Mouse (Mus musculus): ENCODE results near the gene Sh2d3c. TPM values are rescaled to one million over a fixed set of nuclear protein-coding genes. Genes with fewer than 3 reads are reported as not detected.

Gene Sh2d3c
- total and polyA plus RNA-seq, 3 experiments: 0.35 to 0.98 TPM; not detected in 1

GRCm38 (mm10) chr2:32677683-32678082 lies 43.2 kb upstream of the Sh2d3c start:
- Histone ChIP-seq H3K9me3 (replicated peaks) (peaks cover 3% of the 10 kb centered on the region; the same call in 1 of the 2 replicates), H3K36me3 (replicated peaks) (peaks cover 76% of the 10 kb centered on the region), H3K4me1 (ENCODE audit: insufficient read depth, low read depth, low read length) (peaks cover 25% of the 10 kb centered on the region), H3K4me3 (ENCODE audit: low read depth, low read length) (no peak overlapping the region), H3K27me3 (ENCODE audit: insufficient read depth, low read length) (peaks cover under 1% of the 10 kb centered on the region; the same call in 1 of the 2 replicates)
- ATAC-seq (ENCODE audit: extremely low read depth, insufficient number of reproducible peaks, low FRiP score, poor library complexity, severe bottlenecking): no peak
- DNase-seq (ENCODE audit: low spot score): no peak
- TF ChIP-seq GATA1 (IDR thresholded peaks at IDR 0.05; ENCODE audit: borderline replicate concordance, low read length) (no peak), POLR2AphosphoS5 (IDR thresholded peaks at IDR 0.05; ENCODE audit: insufficient replicate concordance, low read depth, low read length) (no peak)

- Histone ChIP-seq H3K9me3 (replicated peaks) (peaks cover 3% of the 10 kb centered on the region; the same call in 1 of the 2 replicates), H3K4me1 (ENCODE audit: insufficient read depth, low read depth, low read length) (peaks cover 16% of the 10 kb centered on the region), H3K4me3 (ENCODE audit: low read depth, low read length) (no peak overlapping the region), H3K27me3 (ENCODE audit: insufficient read depth, low read length) (no peaks in the 10 kb centered on the region), H3K36me3 (replicated peaks) (peaks cover 80% of the 10 kb centered on the region)
- DNase-seq (ENCODE audit: low spot score) (no peak), ATAC-seq (ENCODE audit: extremely low read depth, insufficient number of reproducible peaks, low FRiP score, poor library complexity, severe bottlenecking) (no peak)
- TF ChIP-seq CTCF (IDR thresholded peaks at IDR 0.05; ENCODE audit: low read depth, low read length) (no peak), TAL1 (conservative IDR thresholded peaks at IDR 0.05; ENCODE audit: low read depth, low read length) (no peak), GATA1 (IDR thresholded peaks at IDR 0.05; ENCODE audit: borderline replicate concordance, low read length) (no peak), GATA2 (IDR thresholded peaks at IDR 0.05; ENCODE audit: borderline replicate concordance, low read depth, low read length) (no peak), POLR2AphosphoS5 (IDR thresholded peaks at IDR 0.05; ENCODE audit: insufficient replicate concordance, low read depth, low read length) (no peak)
Observed at GRCm38 (mm10) chr2:32680051-32680451, 40.8 kb upstream of the Sh2d3c start.

- no peak for ATAC-seq (ENCODE audit: extremely low read depth, insufficient number of reproducible peaks, low FRiP score, poor library complexity, severe bottlenecking)
- no peak for DNase-seq (ENCODE audit: low spot score)
- TF ChIP-seq GATA1 (IDR thresholded peaks at IDR 0.05; ENCODE audit: borderline replicate concordance, low read length): no peak
- no peak for TF ChIP-seq CTCF (IDR thresholded peaks at IDR 0.05; ENCODE audit: low read depth, low read length)
- no peak for TF ChIP-seq GATA2 (IDR thresholded peaks at IDR 0.05; ENCODE audit: borderline replicate concordance, low read depth, low read length)
- TF ChIP-seq POLR2AphosphoS5 (IDR thresholded peaks at IDR 0.05; ENCODE audit: insufficient replicate concordance, low read depth, low read length): no peak
- peaks cover 16% of the 10 kb centered on the region for H3K4me1 ChIP-seq (ENCODE audit: insufficient read depth, low read depth, low read length)
- no peak overlapping the region for H3K4me3 ChIP-seq (ENCODE audit: low read depth, low read length)
- H3K36me3 ChIP-seq (replicated peaks): peaks cover 86% of the 10 kb centered on the region
- no peaks in the 10 kb centered on the region for H3K27me3 ChIP-seq (ENCODE audit: insufficient read depth, low read length)
- peaks cover 3% of the 10 kb centered on the region; the same call in 1 of the 2 replicates for H3K9me3 ChIP-seq (replicated peaks)
Observed at GRCm38 (mm10) chr2:32680961-32681650, 39.7 kb upstream of the Sh2d3c start.

- no peak overlapping the region for H3K4me3 ChIP-seq (ENCODE audit: low read depth, low read length)
- no peaks in the 10 kb centered on the region for H3K27me3 ChIP-seq (ENCODE audit: insufficient read depth, low read length)
- ATAC-seq (ENCODE audit: extremely low read depth, insufficient number of reproducible peaks, low FRiP score, poor library complexity, severe bottlenecking) (no peak), DNase-seq (ENCODE audit: low spot score) (no peak)
- TF ChIP-seq TAL1 (conservative IDR thresholded peaks at IDR 0.05; ENCODE audit: low read depth, low read length): no peak
- no peak for TF ChIP-seq GATA2 (IDR thresholded peaks at IDR 0.05; ENCODE audit: borderline replicate concordance, low read depth, low read length)
- TF ChIP-seq GATA1 (IDR thresholded peaks at IDR 0.05; ENCODE audit: borderline replicate concordance, low read length): no peak
- no peak for TF ChIP-seq CTCF (IDR thresholded peaks at IDR 0.05; ENCODE audit: low read depth, low read length)
- H3K9me3 ChIP-seq (replicated peaks): peaks cover 2% of the 10 kb centered on the region; the same call in 1 of the 2 replicates
- peaks cover 16% of the 10 kb centered on the region for H3K4me1 ChIP-seq (ENCODE audit: insufficient read depth, low read depth, low read length)
- peaks cover 93% of the 10 kb centered on the region for H3K36me3 ChIP-seq (replicated peaks)
Observed at GRCm38 (mm10) chr2:32681754-32682153, 39.1 kb upstream of the Sh2d3c start.

- Histone ChIP-seq H3K4me3 (ENCODE audit: low read depth, low read length) (no peak overlapping the region), H3K36me3 (replicated peaks) (peaks cover 97% of the 10 kb centered on the region), H3K4me1 (ENCODE audit: insufficient read depth, low read depth, low read length) (peaks cover 16% of the 10 kb centered on the region), H3K27me3 (ENCODE audit: insufficient read depth, low read length) (no peaks in the 10 kb centered on the region), H3K9me3 (replicated peaks) (no peaks in the 10 kb centered on the region)
- ATAC-seq (ENCODE audit: extremely low read depth, insufficient number of reproducible peaks, low FRiP score, poor library complexity, severe bottlenecking) (no peak), DNase-seq (ENCODE audit: low spot score) (no peak)
- TF ChIP-seq CTCF (IDR thresholded peaks at IDR 0.05; ENCODE audit: low read depth, low read length) (no peak), GATA1 (IDR thresholded peaks at IDR 0.05; ENCODE audit: borderline replicate concordance, low read length) (no peak), GATA2 (IDR thresholded peaks at IDR 0.05; ENCODE audit: borderline replicate concordance, low read depth, low read length) (no peak), TAL1 (conservative IDR thresholded peaks at IDR 0.05; ENCODE audit: low read depth, low read length) (no peak), POLR2AphosphoS5 (IDR thresholded peaks at IDR 0.05; ENCODE audit: insufficient replicate concordance, low read depth, low read length) (no peak)
Observed at GRCm38 (mm10) chr2:32682721-32683417, 38.0 kb upstream of the Sh2d3c start.

- TF ChIP-seq POLR2AphosphoS5 (IDR thresholded peaks at IDR 0.05; ENCODE audit: insufficient replicate concordance, low read depth, low read length): no peak
- no peak for TF ChIP-seq GATA1 (IDR thresholded peaks at IDR 0.05; ENCODE audit: borderline replicate concordance, low read length)
- TF ChIP-seq CTCF (IDR thresholded peaks at IDR 0.05; ENCODE audit: low read depth, low read length): no peak
- no peak for TF ChIP-seq TAL1 (conservative IDR thresholded peaks at IDR 0.05; ENCODE audit: low read depth, low read length)
- no peak for TF ChIP-seq GATA2 (IDR thresholded peaks at IDR 0.05; ENCODE audit: borderline replicate concordance, low read depth, low read length)
- no peak overlapping the region for H3K4me3 ChIP-seq (ENCODE audit: low read depth, low read length)
- H3K36me3 ChIP-seq (replicated peaks): peaks cover 99% of the 10 kb centered on the region
- H3K27me3 ChIP-seq (ENCODE audit: insufficient read depth, low read length): no peaks in the 10 kb centered on the region
- no peaks in the 10 kb centered on the region for H3K9me3 ChIP-seq (replicated peaks)
- ATAC-seq (ENCODE audit: extremely low read depth, insufficient number of reproducible peaks, low FRiP score, poor library complexity, severe bottlenecking) (no peak), DNase-seq (ENCODE audit: low spot score) (no peak)
- H3K4me1 ChIP-seq (ENCODE audit: insufficient read depth, low read depth, low read length): peaks cover 16% of the 10 kb centered on the region
Observed at GRCm38 (mm10) chr2:32683701-32684100, 37.2 kb upstream of the Sh2d3c start.

Measured in G1E (cell line).